Mouse (Mus musculus): ENCODE measurements around the gene Kremen2.

Kremen2 gene

DNA sequence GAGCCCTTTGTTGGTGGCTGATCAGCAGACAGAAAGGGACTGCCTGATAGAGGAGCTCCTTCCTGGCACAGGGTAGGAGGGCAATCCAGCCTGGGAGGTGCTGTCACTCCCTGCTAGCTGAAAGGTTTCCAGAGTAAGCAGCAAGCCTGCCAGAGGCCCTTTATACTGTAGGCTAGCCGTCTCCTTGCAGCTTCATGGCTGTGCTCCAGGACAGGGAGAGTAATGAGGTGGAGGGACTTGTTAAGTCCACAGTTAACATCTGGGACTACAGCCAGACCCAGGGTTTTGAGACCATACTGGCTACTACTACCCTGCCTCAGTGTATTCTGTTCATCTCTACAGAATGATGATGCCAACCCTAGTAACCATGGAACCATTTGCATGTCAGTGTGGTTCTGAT lies 11.3 kb downstream of the Kremen2 start:
- DNase-seq (ENCODE audit: low spot score in 2 of 2) = no peak

- no peak for DNase-seq (ENCODE audit: low spot score in 2 of 2)
These were observed 15.2 kb downstream of the Kremen2 start for GRCm38 (mm10) chr17:23730441-23730840.

DNA sequence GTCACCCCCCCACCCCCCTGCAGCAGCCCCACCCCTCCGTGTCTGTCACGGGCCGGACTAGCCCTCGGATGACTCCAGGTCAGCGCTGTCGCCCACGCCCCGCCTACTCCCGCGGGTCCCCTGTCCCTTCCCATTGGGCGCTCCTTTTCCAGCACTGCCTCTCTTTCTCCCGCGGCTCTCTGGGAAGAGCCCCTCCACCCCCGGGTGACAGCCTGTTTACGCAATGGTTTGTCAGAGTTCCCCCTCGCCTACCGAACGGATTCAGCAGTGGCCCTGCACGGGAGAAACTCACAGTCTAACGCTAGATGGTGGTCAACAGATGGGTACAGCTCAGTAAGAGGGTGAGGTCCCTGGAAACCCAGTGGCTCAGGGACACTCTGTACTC lies 18.9 kb downstream of the Kremen2 start:
- no peak for DNase-seq (ENCODE audit: low spot score in 2 of 2)

GRCm38 (mm10) chr17:23725999-23726757 lies 19.5 kb downstream of the Kremen2 start, which contains the start of gene Pkmyt1:
Pkmyt1 (plus strand) TSS chr17:23726336.
- DNase-seq (ENCODE audit: low spot score in 2 of 2) = peak; percentile 87 to 91

DNA sequence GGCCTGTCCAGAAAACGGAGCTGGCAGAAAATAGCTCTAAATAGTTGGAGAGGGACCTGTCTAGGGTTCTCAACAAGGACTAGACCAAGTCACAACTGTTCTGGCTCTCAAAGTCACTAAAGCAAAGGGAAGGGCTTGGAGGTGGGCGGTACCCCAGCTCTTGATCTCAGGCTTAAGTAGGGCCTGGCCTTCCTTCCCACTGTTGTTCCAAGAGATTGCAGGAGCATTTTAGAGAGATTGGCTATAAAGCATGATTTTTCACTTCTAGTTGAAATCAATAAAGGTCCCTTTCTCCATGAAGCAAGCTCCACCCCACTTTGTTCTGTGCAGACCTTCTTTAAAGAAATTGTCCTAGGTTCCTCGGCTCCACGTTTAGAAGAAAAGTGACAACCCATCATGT lies 20.2 kb downstream of the Kremen2 start:
- DNase-seq (ENCODE audit: low spot score in 2 of 2) = no peak

- no peak for DNase-seq (ENCODE audit: low spot score in 2 of 2)
These were observed 23.1 kb downstream of the Kremen2 start, which contains the start of gene 1520401A03Rik for GRCm38 (mm10) chr17:23722376-23723125. 1520401A03Rik (minus strand) TSS chr17:23722783.

GRCm38 (mm10) chr17:23721886-23722285 lies 23.7 kb downstream of the Kremen2 start:
- no peak for DNase-seq (ENCODE audit: low spot score in 2 of 2)

DNA sequence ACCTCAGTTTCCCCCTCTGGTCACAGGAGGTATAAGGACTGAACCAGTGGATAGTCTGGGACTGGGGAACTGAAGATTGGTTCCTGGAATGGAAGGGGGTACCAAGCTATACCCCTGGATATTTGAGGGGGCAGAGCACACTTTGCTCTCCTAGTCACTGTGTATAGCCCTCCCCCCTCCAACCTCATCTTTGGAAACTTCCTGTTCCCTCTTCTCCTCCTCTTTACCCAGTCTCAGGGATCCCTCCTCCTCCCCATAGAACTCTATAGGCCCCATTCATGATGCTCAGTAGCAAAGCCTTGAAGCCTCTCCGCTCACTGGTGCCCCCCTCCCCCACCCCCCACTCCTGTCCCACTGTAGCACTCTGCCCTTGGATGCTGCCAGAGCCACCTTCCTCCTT lies 26.2 kb downstream of the Kremen2 start:
- no peak for DNase-seq (ENCODE audit: low spot score in 2 of 2)

GRCm38 (mm10) chr17:23717003-23717402 lies 28.6 kb downstream of the Kremen2 start:
- DNase-seq (ENCODE audit: low spot score in 2 of 2) = no peak

- peak; percentile 47 to 49 for DNase-seq (ENCODE audit: low spot score in 2 of 2)
These were observed 39.4 kb downstream of the Kremen2 start for GRCm38 (mm10) chr17:23706212-23706611.

DNA sequence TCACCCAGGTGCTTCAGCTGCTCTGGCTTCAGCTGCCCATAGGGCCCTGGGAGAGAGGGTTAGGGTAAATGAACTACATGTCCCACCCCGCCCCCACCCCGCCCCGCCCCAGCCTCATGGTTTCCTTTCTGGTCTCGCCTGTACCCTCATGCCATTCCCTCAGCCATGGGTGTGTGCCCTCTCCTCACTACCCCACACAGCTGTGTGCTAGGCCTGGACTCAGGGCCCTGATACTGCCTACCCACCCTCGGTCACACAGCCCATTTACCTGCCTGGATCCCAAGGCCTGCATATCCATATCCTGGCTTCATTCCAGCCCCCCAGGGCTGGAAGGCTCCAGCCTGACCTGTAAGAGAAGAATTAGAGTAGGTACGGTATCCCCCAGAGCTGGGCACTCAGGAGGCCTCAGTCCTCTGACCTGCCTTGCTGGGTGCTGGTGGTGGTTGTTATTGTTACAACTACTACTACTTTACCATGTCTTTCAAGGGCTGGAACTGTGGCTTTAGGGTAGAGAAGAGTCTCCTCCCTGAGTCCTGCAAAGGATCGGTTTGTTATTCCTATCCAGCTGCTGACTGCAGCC lies 40.0 kb downstream of the Kremen2 start:
- no peak for DNase-seq (ENCODE audit: low spot score in 2 of 2)

GRCm38 (mm10) chr17:23704741-23705140 lies 40.9 kb downstream of the Kremen2 start:
- peak in 1 of 2 experiments; percentile 43 for DNase-seq (ENCODE audit: low spot score in 2 of 2)

GRCm38 (mm10) chr17:23703301-23703700 lies 42.3 kb downstream of the Kremen2 start:
- no peak for DNase-seq (ENCODE audit: low spot score in 2 of 2)

- DNase-seq (ENCODE audit: low spot score in 2 of 2) = peak; percentile 90
These were observed 45.6 kb downstream of the Kremen2 start for GRCm38 (mm10) chr17:23700079-23700478.

DNA sequence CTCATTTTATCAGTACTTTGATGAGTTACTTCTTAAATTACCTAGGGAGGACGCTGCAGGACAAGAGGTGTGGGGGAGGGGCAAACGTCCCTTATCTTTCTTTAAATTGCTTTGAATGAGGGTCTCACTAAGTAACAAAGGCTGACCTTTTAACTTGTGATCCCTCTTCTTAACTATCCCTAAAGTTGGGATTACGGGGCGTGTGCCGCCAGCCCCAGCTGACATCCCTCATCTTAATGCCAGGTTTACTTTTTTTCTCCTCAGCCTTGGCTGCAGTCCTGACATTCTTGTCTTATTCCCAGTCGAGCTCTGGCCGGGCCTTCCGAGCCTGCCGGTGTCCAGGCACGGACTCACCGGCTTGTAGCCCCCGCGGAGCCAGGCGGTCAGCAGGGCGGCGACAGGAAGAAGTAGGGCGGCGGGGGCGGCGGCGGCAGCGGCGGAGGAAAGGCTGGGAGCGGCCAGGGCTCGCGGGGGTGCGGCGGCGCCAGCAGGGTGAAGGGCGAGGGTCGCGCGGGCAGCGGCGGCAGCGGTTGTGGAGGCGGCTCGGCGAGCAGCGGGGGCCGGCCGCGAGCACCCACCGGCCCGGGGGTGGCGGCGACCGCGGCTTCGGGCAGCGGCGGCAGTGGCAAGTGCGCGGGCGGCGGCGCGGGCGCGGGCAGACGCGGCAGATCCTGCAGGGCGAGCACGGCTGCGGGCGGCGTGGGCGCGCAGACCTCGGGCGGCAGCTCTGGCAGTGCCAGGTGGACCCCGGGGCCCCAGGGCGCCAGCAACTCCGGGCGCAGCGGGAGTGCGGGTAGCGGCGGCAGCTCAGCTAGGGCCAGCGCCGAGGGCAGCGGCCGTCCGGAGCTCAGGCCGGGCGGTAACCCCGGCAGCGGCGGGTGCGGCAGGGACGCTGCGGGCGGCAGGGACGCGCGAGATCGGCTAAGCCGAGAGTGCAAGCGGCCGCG lies 46.2 kb downstream of the Kremen2 start:
- DNase-seq (ENCODE audit: low spot score in 2 of 2) = no peak

DNA sequence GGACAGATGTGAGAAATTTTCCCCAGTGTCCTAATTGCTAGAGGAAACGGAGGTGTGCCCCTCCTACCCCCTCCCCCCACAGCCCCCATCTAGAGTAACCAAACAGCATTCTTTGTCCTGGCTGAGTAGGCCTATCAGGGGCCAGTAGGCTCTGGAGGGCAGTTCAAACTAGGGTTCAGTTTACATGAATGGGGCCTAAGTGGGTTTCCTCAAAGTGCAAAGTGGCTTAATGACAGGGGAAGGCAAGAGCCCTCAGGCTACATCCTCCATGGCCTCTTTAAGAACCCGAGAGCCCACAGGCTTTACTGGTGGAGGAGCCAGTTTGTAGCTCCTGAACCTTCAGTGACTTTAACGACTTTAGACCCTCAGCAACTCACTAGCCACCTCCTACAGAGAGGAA lies 49.8 kb downstream of the Kremen2 start:
- no peak for DNase-seq (ENCODE audit: low spot score in 2 of 2)

- DNase-seq (ENCODE audit: low spot score in 2 of 2) = no peak
These were observed 51.1 kb downstream of the Kremen2 start for GRCm38 (mm10) chr17:23694491-23694890.
